Mouse (Mus musculus) midbrain, embryonic 16.5 days (tissue): ENCODE results near the gene Elovl2. TPM values are rescaled to one million over a fixed set of nuclear protein-coding genes. Genes with fewer than 3 reads are reported as not detected.
"Not testable (repeated sequence)": the region's sequence is repeated elsewhere in the genome, so short reads cannot be mapped to it uniquely, and the experiment has no call there.

ENCODE experiments used
- ATAC-seq: fragments of 200-750 bp; cut with Nextera tagmentation; 2 replicates; pipeline ENCODE4 v1.8.0; 2017; ENCODE audit warnings: moderate TSS enrichment
- H3K27ac ChIP-seq: fragments of 300-500 bp; sonication (generic); 2 replicates; pipeline ENCODE4 v1.5.1; 2014; ENCODE audit warnings: mild to moderate bottlenecking, low read length, mixed read lengths
- H3K27me3 ChIP-seq: fragments of 300-500 bp; sonication (generic); 2 replicates; pipeline ENCODE4 v1.6.1; 2014; ENCODE audit warnings: low read depth, low read length, mixed read lengths; ENCODE audit not compliant: control insufficient read depth, insufficient read depth
- H3K36me3 ChIP-seq: fragments of 300-500 bp; sonication (generic); 2 replicates; pipeline ENCODE4 v1.6.1; 2014; ENCODE audit warnings: mild to moderate bottlenecking, low read length, moderate library complexity, mixed read lengths; ENCODE audit not compliant: control insufficient read depth, insufficient read depth
- H3K4me1 ChIP-seq: fragments of 300-500 bp; sonication (generic); 2 replicates; pipeline ENCODE4 v1.6.1; 2014; ENCODE audit warnings: mild to moderate bottlenecking, low read length, mixed read lengths; ENCODE audit not compliant: control insufficient read depth, insufficient read depth
- H3K4me2 ChIP-seq: fragments of 300-500 bp; sonication (generic); 2 replicates; pipeline ENCODE4 v1.6.1; 2014; ENCODE audit warnings: mild to moderate bottlenecking, low read length, mixed read lengths
- H3K4me3 ChIP-seq: fragments of 300-500 bp; sonication (generic); 2 replicates; pipeline ENCODE4 v1.5.1; 2014; ENCODE audit warnings: low read depth, mild to moderate bottlenecking, low read length, moderate library complexity, mixed read lengths
- H3K9ac ChIP-seq: fragments of 300-500 bp; sonication (generic); 2 replicates; pipeline ENCODE4 v1.6.1; 2014; ENCODE audit warnings: low read depth, low read length, mixed read lengths
- H3K9me3 ChIP-seq: fragments of 300-500 bp; sonication (generic); replicated peaks from 2 replicates; pipeline ENCODE4 v1.6.1; 2014; ENCODE audit warnings: mild to moderate bottlenecking, low read length, mixed read lengths; ENCODE audit not compliant: control insufficient read depth, poor library complexity, severe bottlenecking
- WGBS: fragments of 180-500 bp; shearing (Covaris S2); extraction: QIAGEN DNeasy Blood & Tissue Kit; methylation state at CpG from one replicate; pipeline ENCODE4 v1.1.7; 2014; 5-methylcytosine and 5-hydroxymethylcytosine counted together
- polyA plus RNA-seq: library from polyadenylated mRNA; unstranded; fragments of >200 nt; fragmentation: Nextera tagmentation; extraction: Ambion mirVana; gene quantifications from 2 replicates; pipeline ENCODE4 v1.2.1, GENCODE M21; 2015

The Elovl2 gene
- polyA plus RNA-seq, 1 experiment from 2014 or later = 40.9 TPM

DNA sequence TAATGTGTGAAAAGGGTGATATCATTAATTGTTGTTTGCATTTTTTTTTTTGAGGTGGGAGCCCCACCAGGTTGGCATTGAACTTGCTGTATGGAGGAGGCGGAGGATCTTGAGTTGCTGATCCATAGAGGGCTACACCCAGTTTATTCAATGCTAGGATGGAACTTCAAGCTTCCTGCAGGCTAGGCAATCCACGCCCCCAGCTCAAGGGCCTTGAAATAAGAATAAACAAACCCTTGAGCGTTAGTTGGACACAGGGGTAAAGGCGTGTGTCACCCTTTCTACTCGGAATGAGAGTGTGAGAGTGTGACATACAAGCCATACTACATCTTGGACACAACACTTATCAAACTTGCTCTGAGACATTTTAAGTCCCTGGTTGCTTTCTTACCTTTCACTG, 31.5 kb upstream of the Elovl2 start:
- 84% methylated on average over 5 of the region's 5 CpGs for WGBS
- no peaks in the 10 kb centered on the region for H3K27me3 ChIP-seq
- ATAC-seq = no peak
- H3K9me3 ChIP-seq = no peaks in the 10 kb centered on the region
- H3K4me1 ChIP-seq = peaks cover 13% of the 10 kb centered on the region
- H3K4me2 ChIP-seq = peak overlapping the region; percentile 8; the same call in 1 of the 2 replicates
- no peak overlapping the region for H3K27ac ChIP-seq
- no peaks in the 10 kb centered on the region for H3K36me3 ChIP-seq
- H3K4me3 ChIP-seq = no peak overlapping the region
- H3K9ac ChIP-seq = no peak overlapping the region

DNA sequence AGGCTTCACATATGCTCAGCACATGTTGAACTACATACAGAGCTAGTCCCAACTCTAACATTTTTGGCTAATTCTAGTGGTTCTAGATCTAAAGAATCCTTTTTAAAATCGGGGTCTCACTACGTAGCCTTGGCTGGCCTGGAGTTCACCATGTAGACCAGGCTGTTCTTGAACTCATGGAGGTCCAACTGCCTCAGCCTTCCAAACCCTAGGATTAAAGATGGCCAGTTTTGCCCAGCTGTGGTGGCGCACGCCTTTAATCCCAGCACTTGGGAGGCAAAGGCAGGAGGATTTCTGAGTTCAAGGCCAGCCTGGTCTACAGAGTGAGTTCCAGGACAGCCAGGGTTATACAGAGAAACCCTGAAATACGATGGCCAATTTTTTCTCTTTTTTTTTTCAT, 31.0 kb upstream of the Elovl2 start:
- not testable (repeated sequence) for H3K36me3 ChIP-seq, H3K9me3 ChIP-seq, H3K27ac ChIP-seq, H3K27me3 ChIP-seq, H3K9ac ChIP-seq, H3K4me3 ChIP-seq, ATAC-seq
- Histone ChIP-seq H3K4me1 (peaks cover 13% of the 10 kb centered on the region), H3K4me2 (peak overlapping the region; percentile 60)
- 97% methylated on average over 5 of the region's 5 CpGs for WGBS

DNA sequence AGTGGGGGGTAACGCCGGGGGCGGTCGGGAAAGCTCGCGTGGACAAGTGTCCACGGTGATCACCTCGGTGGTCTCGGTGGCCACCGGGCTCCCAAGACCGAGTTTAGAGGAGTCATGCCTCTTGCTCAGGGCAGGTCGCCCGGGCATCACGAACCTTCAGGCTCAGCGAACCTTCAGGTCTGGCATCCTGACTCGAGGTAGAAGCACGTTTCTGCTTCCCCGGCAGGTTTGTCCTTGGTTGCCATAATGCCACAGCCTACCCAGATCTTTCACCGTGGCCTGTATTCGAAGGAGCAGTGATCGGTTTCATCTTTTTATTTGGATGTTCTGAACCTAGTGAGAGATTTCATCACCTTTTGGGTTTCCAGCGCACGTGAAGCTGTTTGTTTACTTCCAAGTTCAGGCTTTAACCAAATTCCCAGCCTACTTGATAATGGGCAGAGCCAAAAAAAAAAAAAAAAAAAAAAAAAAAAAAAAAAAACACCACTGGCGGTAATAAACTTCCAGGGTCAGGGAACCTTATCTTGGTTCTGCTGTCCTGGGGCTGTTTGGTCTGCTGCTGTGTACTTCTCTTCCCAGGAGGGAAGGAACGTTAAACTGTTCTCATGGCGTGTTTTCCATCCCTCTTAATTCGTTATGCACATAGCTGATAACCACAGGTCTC, 30.2 kb upstream of the Elovl2 start:
- peak overlapping the region; percentile 72 for H3K4me3 ChIP-seq
- H3K27me3 ChIP-seq = no peaks in the 10 kb centered on the region
- H3K4me1 ChIP-seq = peaks cover 13% of the 10 kb centered on the region
- no peak; the same call in 1 of the 2 replicates for ATAC-seq
- peak overlapping the region; percentile 92 for H3K27ac ChIP-seq
- no peaks in the 10 kb centered on the region for H3K36me3 ChIP-seq
- H3K9me3 ChIP-seq = no peaks in the 10 kb centered on the region
- peak overlapping the region; percentile 89 for H3K9ac ChIP-seq
- 2% methylated on average over 27 of the region's 27 CpGs for WGBS
- peak overlapping the region; percentile 60 for H3K4me2 ChIP-seq

DNA sequence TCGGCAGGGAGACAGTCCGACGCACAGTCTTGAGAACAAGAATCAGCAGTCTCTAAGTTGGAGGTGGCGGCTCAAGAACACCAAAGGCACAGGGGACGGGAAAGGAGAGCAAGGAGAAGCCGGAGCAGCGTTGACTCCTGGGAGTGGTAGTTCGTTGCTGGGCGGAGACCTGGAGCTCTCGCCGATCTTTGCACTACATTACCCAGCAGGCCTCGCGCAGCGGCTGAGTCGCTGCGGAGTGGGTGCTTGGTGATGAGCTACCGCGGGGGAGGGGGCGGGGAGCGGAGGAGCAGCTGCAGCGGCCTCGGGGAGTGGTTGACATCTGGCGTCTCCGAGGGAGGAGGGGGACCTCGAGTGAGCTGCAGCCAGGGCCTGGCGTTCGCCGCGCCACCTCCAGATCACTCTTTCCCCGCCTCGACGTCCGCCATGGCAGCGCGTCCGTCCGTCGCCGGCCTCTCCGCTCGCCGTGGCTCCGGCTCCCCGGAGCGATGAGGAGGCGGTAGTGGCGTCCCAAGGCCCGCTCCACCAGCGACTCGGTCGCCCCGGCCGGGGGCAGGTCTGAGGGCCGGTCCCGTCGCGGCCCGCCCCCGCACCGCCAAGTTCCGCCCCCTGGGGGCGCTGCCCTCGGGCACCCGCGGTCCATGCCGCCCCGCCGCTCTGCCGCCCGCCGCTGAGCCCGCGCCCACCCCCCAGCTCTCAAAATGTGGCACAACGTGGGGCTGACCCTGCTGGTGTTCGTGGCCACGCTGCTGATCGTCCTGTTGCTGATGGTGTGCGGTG, 29.5 kb upstream of the Elovl2 start, which contains the start of gene Smim13:
Gene Smim13, plus strand, starts transcription at position 307 of the 780 bp plus-strand sequence.
- H3K4me2 ChIP-seq = peak within 1 kb of the TSS; percentile 63
- 0% methylated on average over 56 of the region's 78 CpGs for WGBS
- no peaks in the 10 kb centered on the region for H3K27me3 ChIP-seq
- peaks cover 13% of the 10 kb centered on the region for H3K4me1 ChIP-seq
- H3K4me3 ChIP-seq = peak within 1 kb of the TSS; percentile 72
- peak; percentile 99 for ATAC-seq
- H3K9me3 ChIP-seq = no peaks in the 10 kb centered on the region
- peak within 1 kb of the TSS; percentile 92 for H3K27ac ChIP-seq
- peak within 1 kb of the TSS; percentile 89 for H3K9ac ChIP-seq
- no peaks in the 10 kb centered on the region for H3K36me3 ChIP-seq

DNA sequence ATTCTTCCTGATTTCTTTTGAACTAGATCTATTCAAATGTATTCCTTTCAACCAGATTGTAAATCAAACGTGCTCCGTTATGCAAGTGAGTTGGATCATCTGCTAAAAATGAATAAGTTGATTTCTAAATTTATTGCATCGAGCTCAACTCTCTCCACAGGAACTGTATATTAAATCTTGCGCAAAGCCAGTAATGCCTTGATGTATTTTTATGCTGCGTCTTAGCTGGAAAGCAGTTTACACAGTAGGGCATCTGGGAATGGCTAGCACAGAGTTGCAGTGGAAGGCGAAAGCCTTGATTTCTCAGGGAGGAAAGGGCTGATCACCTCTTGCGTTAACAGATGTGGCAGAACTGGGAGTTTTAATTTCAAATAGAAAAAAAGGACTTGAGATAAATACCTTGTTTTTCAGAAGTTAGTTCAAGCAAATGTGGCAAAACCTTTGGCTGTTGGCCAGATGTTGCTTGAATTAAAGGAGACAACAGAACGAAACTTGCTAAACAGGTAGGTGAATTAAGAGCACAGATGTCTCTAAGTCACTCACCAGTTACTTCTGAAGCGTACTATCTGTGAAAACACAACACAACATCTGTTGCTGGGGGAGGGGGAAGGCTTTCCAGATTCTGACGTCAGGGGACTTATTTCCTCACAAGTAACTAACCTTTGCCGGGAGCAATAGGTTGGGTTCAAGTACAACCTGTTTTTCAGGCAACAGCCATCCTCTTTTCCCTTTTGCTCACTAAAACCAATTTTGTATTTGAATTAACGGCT, 28.7 kb upstream of the Elovl2 start:
- 46% methylated on average over 12 of the region's 12 CpGs for WGBS
- peak; percentile 21 for ATAC-seq

DNA sequence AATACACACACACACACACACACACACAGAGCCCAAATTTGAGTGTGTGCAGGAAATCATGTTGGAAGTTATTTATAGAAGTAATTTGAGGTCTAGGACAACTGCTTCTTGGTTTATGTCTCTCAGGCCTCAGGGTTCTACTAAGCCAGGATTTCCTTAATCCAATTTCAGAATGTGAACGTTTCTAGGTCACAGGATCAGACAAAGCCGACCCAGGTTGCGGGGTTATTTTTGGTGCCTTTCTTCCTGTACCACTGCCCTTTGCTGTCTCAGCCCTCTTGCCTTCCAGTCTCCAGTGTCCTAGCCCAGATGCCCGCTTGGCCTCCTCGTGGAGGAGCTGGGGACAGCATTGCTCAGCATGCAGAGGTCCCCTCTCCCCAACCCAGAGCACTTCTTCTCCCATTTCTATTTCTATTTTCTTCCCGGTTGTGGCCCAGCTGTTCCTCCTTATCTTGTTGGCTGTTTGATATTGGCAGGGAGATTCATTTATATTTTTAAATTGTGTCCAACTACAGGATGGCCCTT, 24.2 kb upstream of the Elovl2 start:
- Histone ChIP-seq H3K4me3 (no peak overlapping the region), H3K4me2 (no peak overlapping the region), H3K27me3 (no peaks in the 10 kb centered on the region), H3K27ac (no peak overlapping the region), H3K4me1 (0 out of 2 replicates have a peak, but pooled peaks cover 3% of the 10 kb centered on the region), H3K9ac (no peak overlapping the region), H3K36me3 (no peaks in the 10 kb centered on the region), H3K9me3 (no peaks in the 10 kb centered on the region)
- WGBS = 57% methylated on average over 6 of the region's 6 CpGs
- no peak for ATAC-seq

More for the DNA sequence above, 28.7 kb upstream of the Elovl2 start:
- peak overlapping the region; percentile 78 for H3K27ac ChIP-seq
- H3K4me1 ChIP-seq = peaks cover 13% of the 10 kb centered on the region
- peak overlapping the region; percentile 63 for H3K4me2 ChIP-seq
- peak overlapping the region; percentile 58 for H3K9ac ChIP-seq
- peak overlapping the region; percentile 72 for H3K4me3 ChIP-seq
- no peaks in the 10 kb centered on the region for H3K27me3 ChIP-seq
- H3K9me3 ChIP-seq = no peaks in the 10 kb centered on the region
- no peaks in the 10 kb centered on the region for H3K36me3 ChIP-seq

DNA sequence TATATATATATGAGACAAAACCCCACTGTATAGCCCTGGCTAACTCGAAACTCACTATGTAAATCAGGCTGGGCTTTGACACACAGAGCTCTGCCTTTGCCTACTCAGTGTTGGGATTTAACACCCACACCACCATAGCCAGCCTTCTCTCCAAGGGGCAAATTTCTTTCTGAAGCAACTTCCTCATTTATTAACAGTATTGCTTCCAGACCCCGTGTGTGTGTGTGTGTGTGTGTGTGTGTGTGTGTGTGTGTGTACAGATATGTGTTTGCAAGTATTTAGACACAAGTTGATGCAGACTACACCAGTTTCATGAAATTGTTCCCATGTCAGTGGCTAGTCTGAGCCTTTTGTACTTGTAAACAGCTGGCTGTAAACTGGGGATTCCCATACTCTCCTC, 21.4 kb upstream of the Elovl2 start:
- Histone ChIP-seq H3K4me3 (no peak overlapping the region), H3K27ac (no peak overlapping the region), H3K4me1 (no peaks in the 10 kb centered on the region), H3K36me3 (no peaks in the 10 kb centered on the region), H3K9me3 (no peaks in the 10 kb centered on the region), H3K4me2 (no peak overlapping the region), H3K9ac (no peak overlapping the region), H3K27me3 (no peaks in the 10 kb centered on the region)
- 76% methylated on average over 2 of the region's 2 CpGs for WGBS
- ATAC-seq = no peak

DNA sequence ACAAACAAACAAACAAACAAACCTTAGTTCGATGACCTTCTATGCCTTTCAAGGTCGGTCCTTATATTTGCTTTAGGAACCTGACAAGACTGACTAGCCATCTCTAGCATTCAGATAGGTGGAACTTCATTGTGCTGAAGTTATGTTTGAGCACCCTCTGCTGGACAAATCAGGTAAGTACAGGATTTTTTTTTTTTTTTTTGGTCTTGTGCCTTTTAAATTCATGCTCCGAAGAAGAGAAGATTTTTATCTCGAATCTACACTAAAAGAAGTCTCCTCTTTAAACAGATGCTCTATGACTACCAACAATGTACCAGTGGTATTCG, 18.6 kb upstream of the Elovl2 start:
- Histone ChIP-seq H3K36me3 (no peaks in the 10 kb centered on the region), H3K9ac (no peak overlapping the region), H3K4me2 (no peak overlapping the region), H3K9me3 (no peaks in the 10 kb centered on the region), H3K4me3 (no peak overlapping the region), H3K27me3 (no peaks in the 10 kb centered on the region), H3K4me1 (no peaks in the 10 kb centered on the region), H3K27ac (no peak overlapping the region)
- ATAC-seq = peak; percentile 72
- 8% methylated on average over 5 of the region's 5 CpGs for WGBS
